In genomic region chr4:95649980-95650379, GRCm38 (mm10) we compare ENCODE assay signal across 29 mouse cellular contexts.
DNase-seq lines count a peak whose midpoint lies in the region; ATAC-seq and TF ChIP-seq lines count a peak whose summit lies in the region.
"Had no signal": no experiment of that assay in that cellular context is flagged by ENCODE, and none has a peak within 500 bp of the region (broad histone marks: within the 10 kb centered on the region; RNA-seq: fewer than 3 reads in every experiment).

No protein-coding gene starts in this region.

- 0 out of 2 replicates have a peak, but pooled peaks have one; percentile 28 for ATAC-seq in kidney, embryonic 14.5 days (ENCODE audit: low FRiP score, low TSS enrichment)
- ATAC-seq in limb, embryonic 11.5 days (ENCODE audit: insufficient number of reproducible peaks, low FRiP score, low TSS enrichment, low read depth) = no peak
- ATAC-seq: forebrain, embryonic 16.5 days had no signal

- no peaks in the 10 kb centered on the region for H3K36me3 ChIP-seq in kidney, embryonic 14.5 days (ENCODE audit: control insufficient read depth, insufficient read depth, low read length)
- H3K36me3 ChIP-seq in limb, embryonic 11.5 days (ENCODE audit: control insufficient read depth, insufficient read depth, low read length) = no peaks in the 10 kb centered on the region
- no peaks in the 10 kb centered on the region for H3K36me3 ChIP-seq in limb, embryonic 10.5 days
- H3K36me3 ChIP-seq: embryonic facial prominence, embryonic 10.5 days; embryonic facial prominence, embryonic 13.5 days; forebrain, embryonic 12.5 days; heart, embryonic 10.5 days; heart, embryonic 13.5 days; hindbrain, embryonic 12.5 days; hindbrain, embryonic 15.5 days had no signal

- H3K4me1 ChIP-seq in kidney, embryonic 14.5 days (ENCODE audit: control insufficient read depth, insufficient read depth, low read length) = no peaks in the 10 kb centered on the region
- peaks cover 13% of the 10 kb centered on the region for H3K4me1 ChIP-seq in limb, embryonic 11.5 days (ENCODE audit: control insufficient read depth, insufficient read depth, low read length)
- H3K4me1 ChIP-seq in limb, embryonic 10.5 days = peaks cover 38% of the 10 kb centered on the region

- no peak overlapping the region for H3K9ac ChIP-seq in kidney, embryonic 14.5 days (ENCODE audit: low read depth, low read length)
- H3K9ac ChIP-seq in limb, embryonic 11.5 days (ENCODE audit: low read length) = no peak overlapping the region
- H3K9ac ChIP-seq: embryonic facial prominence, embryonic 13.5 days; forebrain, embryonic 12.5 days; heart, embryonic 13.5 days; hindbrain, embryonic 12.5 days; hindbrain, embryonic 15.5 days had no signal

- WGBS in kidney, embryonic 14.5 days = 66% methylated on average over 6 of the region's 6 CpGs
- 50% methylated on average over 6 of the region's 6 CpGs for WGBS in limb, embryonic 11.5 days
- WGBS in limb, embryonic 10.5 days = 73% methylated on average over 6 of the region's 6 CpGs

- 0 out of 2 replicates have a peak overlapping the region, but pooled peaks have one; percentile 6 for H3K27ac ChIP-seq in kidney, embryonic 14.5 days (ENCODE audit: low read depth, low read length)
- H3K27ac ChIP-seq in limb, embryonic 11.5 days (replicated peaks; ENCODE audit: low read depth, low read length) = no peak overlapping the region
- no peak overlapping the region for H3K27ac ChIP-seq in limb, embryonic 10.5 days
- H3K27ac ChIP-seq in left cerebral cortex, adult 2 months = no peak overlapping the region
- H3K27ac ChIP-seq: embryonic facial prominence, embryonic 13.5 days; forebrain, embryonic 12.5 days; heart, adult 2 months; heart, embryonic 10.5 days; heart, embryonic 13.5 days; hindbrain, embryonic 12.5 days; hindbrain, embryonic 15.5 days had no signal

- H3K4me3 ChIP-seq in kidney, embryonic 14.5 days (ENCODE audit: low read length) = no peak overlapping the region
- no peak overlapping the region for H3K4me3 ChIP-seq in limb, embryonic 11.5 days (ENCODE audit: low read depth, low read length)
- no peak overlapping the region for H3K4me3 ChIP-seq in limb, embryonic 10.5 days
- H3K4me3 ChIP-seq in left cerebral cortex, adult 2 months = no peak overlapping the region
- H3K4me3 ChIP-seq: embryonic facial prominence, embryonic 10.5 days; embryonic facial prominence, embryonic 13.5 days; erythroblast, embryonic 14.5 days; forebrain, embryonic 12.5 days; heart, adult 2 months; heart, embryonic 10.5 days; heart, embryonic 13.5 days; hindbrain, embryonic 12.5 days; hindbrain, embryonic 15.5 days had no signal

- intact Hi-C loops in left cerebral cortex, adult 2 months (cut with DNase I) = no loop called here
- intact Hi-C loops in heart, postnatal 25 days (cut with DNase I) = no loop called here

- no peaks in the 10 kb centered on the region for H3K27me3 ChIP-seq in kidney, embryonic 14.5 days (ENCODE audit: control insufficient read depth, insufficient read depth, low read length)
- no peaks in the 10 kb centered on the region for H3K27me3 ChIP-seq in limb, embryonic 11.5 days (ENCODE audit: control insufficient read depth, insufficient read depth, low read length)
- H3K27me3 ChIP-seq in limb, embryonic 10.5 days (ENCODE audit: low read depth, poor library complexity, severe bottlenecking) = no peaks in the 10 kb centered on the region
- H3K27me3 ChIP-seq: CH12.LX; embryonic facial prominence, embryonic 13.5 days; forebrain, embryonic 12.5 days; heart, embryonic 13.5 days; hindbrain, embryonic 12.5 days; hindbrain, embryonic 15.5 days had no signal

- no peaks in the 10 kb centered on the region for H3K9me3 ChIP-seq in kidney, embryonic 14.5 days (ENCODE audit: control insufficient read depth, low read length)
- H3K9me3 ChIP-seq in limb, embryonic 11.5 days (ENCODE audit: control insufficient read depth, low read length) = no peaks in the 10 kb centered on the region
- no peaks in the 10 kb centered on the region for H3K9me3 ChIP-seq in limb, embryonic 10.5 days (replicated peaks)
- H3K9me3 ChIP-seq: embryonic facial prominence, embryonic 10.5 days; embryonic facial prominence, embryonic 13.5 days; forebrain, embryonic 12.5 days; heart, embryonic 10.5 days; heart, embryonic 13.5 days; hindbrain, embryonic 12.5 days; hindbrain, embryonic 15.5 days had no signal

- TF ChIP-seq CTCF in left cerebral cortex, adult 2 months (IDR thresholded peaks at IDR 0.05) = no peak

- no peak for DNase-seq in kidney, postnatal 4 days
- DNase-seq in limb, embryonic 11.5 days (ENCODE audit: low spot score) = peak; percentile 25
- DNase-seq in limb, embryonic 10.5 days (ENCODE audit: low spot score) = no peak
- DNase-seq in ES-CJ7 (ENCODE audit: low read depth, low spot score) = peak; percentile 4
- DNase-seq in brain, adult 2 months (ENCODE audit: low read depth, low spot score) = peak; percentile 14
- DNase-seq in left cerebral cortex, adult 2 months (ENCODE audit: extremely low spot score in 1 of 2, low spot score in 2 of 2) = no peak
- no peak for DNase-seq in heart, postnatal 25 days (ENCODE audit: low spot score)
- DNase-seq: adrenal gland, adult 8-10 months; B cell, adult 2 months; cerebellum, adult 11 months; cerebellum, adult 2 months; cerebellum, adult 9-11 months; cerebellum, postnatal 25 days; embryo, embryonic 11 days; gastrocnemius, postnatal 10 days; gastrocnemius, postnatal 36 days; heart, adult 2 months; heart, postnatal 14 days had no signal

- no peak overlapping the region for H3K4me2 ChIP-seq in kidney, embryonic 14.5 days (replicated peaks; ENCODE audit: low read depth, low read length)
- H3K4me2 ChIP-seq in limb, embryonic 11.5 days (ENCODE audit: low read depth, severe bottlenecking) = no peak overlapping the region
- H3K4me2 ChIP-seq: embryonic facial prominence, embryonic 13.5 days; forebrain, embryonic 12.5 days; heart, embryonic 13.5 days; hindbrain, embryonic 12.5 days; hindbrain, embryonic 15.5 days had no signal

Comparison
In these comparisons a context has a peak if more than half of its experiments do, and no peak if none do; other contexts are left out.
1. DNase-seq: peak in limb, embryonic 11.5 days (single experiment), ES-CJ7 (single experiment) and brain, adult 2 months (single experiment); none in kidney, postnatal 4 days (0 of 2), limb, embryonic 10.5 days (single experiment), left cerebral cortex, adult 2 months (0 of 2) and heart, postnatal 25 days (single experiment).